Mouse (Mus musculus) cortical plate, adult 2 months (tissue): ENCODE measurements around the gene Rrm1. TPM values are rescaled to one million over a fixed set of nuclear protein-coding genes. Genes with fewer than 3 reads are reported as not detected.
"Not testable (repeated sequence)": the region's sequence is repeated elsewhere in the genome, so short reads cannot be mapped to it uniquely, and the experiment has no call there.

Source experiments
- H3K27ac ChIP-seq: fragments of 200-500 bp; 2 replicates; pipeline ENCODE4 v1.5.1; 2012; ENCODE audit warnings: low read length, control low read depth, inconsistent platforms; ENCODE audit not compliant: insufficient read depth
- H3K4me1 ChIP-seq: fragments of 200-500 bp; 2 replicates; pipeline ENCODE4 v1.6.1; 2011; ENCODE audit warnings: low read length; ENCODE audit not compliant: control insufficient read depth, insufficient read depth
- H3K4me3 ChIP-seq: fragments of 200-500 bp; 2 replicates; pipeline ENCODE4 v1.5.1; 2011; ENCODE audit warnings: mild to moderate bottlenecking, low read length, control low read depth; ENCODE audit not compliant: insufficient read depth
- CTCF ChIP-seq: fragments of 200-500 bp; IDR thresholded peaks from 2 replicates; pipeline ENCODE4 v1.5.1; 2011; ENCODE audit warnings: mild to moderate bottlenecking, control low read depth, low read length; ENCODE audit not compliant: insufficient read depth; ENCODE audit errors: extremely low read depth
- POLR2A ChIP-seq: fragments of 200-500 bp; IDR thresholded peaks from 2 replicates; pipeline ENCODE4 v1.6.1; 2011; ENCODE audit warnings: mild to moderate bottlenecking, low read length, control low read depth; ENCODE audit not compliant: insufficient read depth; ENCODE audit errors: extremely low read depth
- polyA plus RNA-seq: library from polyadenylated mRNA; depleted of rRNA; stranded (reverse); fragments of >200 nt; gene quantifications from 2 replicates; pipeline ENCODE4 v1.2.3, GENCODE M21; 2012

Rrm1 gene
- polyA plus RNA-seq, 1 experiment, result 11.0 TPM

DNA sequence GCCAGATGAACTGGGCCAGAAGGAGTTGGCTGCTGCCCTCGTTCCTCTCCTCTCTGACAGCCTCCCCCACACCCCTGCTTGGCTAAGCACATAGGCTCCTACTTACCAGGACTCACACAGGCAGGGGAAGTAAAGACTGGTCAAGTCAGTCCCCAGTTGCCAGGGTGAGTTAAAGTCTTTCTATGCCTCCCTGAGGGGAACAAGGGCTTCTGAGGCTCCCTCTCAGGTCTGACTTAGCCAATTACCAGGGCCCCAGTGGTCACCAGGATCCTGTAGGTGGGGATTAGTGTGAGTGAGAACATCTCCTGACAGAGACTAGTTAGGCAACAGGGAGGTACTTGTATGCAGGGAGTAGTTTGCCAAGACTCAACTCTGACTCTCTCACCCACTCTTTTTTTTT lies 46.7 kb downstream of the Rrm1 start, which contains the start of gene Olfr544:
Olfr544 (minus strand) TSS at position 153 of the 400 bp plus-strand sequence.
- H3K27ac ChIP-seq, result no peak within 1 kb of the TSS

DNA sequence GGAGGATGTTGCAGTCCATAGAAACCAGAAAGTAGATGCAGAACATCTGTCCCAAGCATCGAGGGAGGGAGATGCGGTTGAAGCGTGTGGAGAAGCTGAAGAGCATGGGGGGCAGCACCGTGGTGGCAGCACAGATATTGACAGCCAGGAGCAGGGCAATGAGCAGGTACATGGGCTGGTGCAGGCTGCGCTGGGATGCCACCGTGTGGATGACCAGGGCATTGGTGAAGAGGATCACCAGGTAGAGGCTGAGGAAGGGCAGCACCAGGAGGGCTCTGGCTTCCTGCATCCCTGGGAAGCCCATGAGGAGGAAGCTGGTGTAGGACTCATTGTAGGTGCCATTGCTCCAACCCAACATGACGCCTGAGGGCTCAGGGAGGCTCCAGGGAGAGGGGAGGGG lies 52.9 kb downstream of the Rrm1 start:
- H3K27ac ChIP-seq, H3K4me1 ChIP-seq, H3K4me3 ChIP-seq: not testable (repeated sequence)

More for the DNA sequence above, 46.7 kb downstream of the Rrm1 start, which contains the start of gene Olfr544:
- TF ChIP-seq CTCF (no peak), POLR2A (no peak)
- Histone ChIP-seq H3K4me3 (no peak within 1 kb of the TSS), H3K4me1 (no peaks in the 10 kb centered on the region)

DNA sequence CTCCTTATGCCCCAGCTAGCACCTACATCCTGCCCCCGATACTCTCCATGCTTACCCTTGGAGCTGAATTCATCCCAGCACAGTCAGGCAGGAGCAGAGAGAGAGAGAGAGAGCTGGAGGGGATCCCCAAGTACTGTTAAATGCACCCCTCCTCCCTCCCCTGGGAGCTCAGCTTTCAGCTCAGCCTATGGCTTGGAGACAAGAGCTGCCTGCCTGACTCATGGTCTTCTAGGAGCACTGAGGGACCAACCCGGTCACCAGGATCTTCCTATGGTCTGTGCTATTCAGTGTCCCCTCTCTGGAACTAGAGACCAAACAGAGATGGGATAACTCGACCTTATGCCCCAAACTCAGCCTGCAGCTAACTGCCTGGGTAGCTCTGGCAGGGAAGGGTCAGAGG lies 58.0 kb downstream of the Rrm1 start, which contains the start of gene Olfr545:
Olfr545 (minus strand) TSS at position 101 of the 400 bp plus-strand sequence.
- TF ChIP-seq CTCF (no peak), POLR2A (no peak)

DNA sequence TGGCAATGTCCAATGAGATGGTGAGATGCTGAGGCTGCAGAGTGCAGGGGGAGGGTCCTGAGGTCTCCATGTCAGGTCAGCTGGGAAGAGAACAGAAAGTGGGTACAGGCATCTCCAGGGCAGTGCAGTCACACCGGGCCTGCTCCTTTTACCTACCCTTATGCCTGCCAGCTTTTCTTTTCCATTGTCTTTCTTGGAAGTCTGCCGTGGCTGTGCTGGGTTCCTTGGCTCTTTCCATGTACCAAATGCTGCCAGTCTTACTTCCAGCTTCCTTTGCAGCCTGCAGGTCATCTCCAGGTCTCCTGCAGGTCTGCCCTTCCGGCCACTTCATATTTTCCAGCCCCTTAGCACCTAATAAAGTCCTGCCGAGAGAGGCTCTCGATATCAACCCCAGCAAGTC lies 60.5 kb downstream of the Rrm1 start:
- H3K4me1 ChIP-seq, result no peaks in the 10 kb centered on the region
- no peak overlapping the region for H3K27ac ChIP-seq
- no peak overlapping the region for H3K4me3 ChIP-seq
- TF ChIP-seq POLR2A, result no peak
- no peak for TF ChIP-seq CTCF

More for the DNA sequence above, 58.0 kb downstream of the Rrm1 start, which contains the start of gene Olfr545:
- H3K27ac ChIP-seq, result no peak within 1 kb of the TSS
- no peak within 1 kb of the TSS for H3K4me3 ChIP-seq
- no peaks in the 10 kb centered on the region for H3K4me1 ChIP-seq

DNA sequence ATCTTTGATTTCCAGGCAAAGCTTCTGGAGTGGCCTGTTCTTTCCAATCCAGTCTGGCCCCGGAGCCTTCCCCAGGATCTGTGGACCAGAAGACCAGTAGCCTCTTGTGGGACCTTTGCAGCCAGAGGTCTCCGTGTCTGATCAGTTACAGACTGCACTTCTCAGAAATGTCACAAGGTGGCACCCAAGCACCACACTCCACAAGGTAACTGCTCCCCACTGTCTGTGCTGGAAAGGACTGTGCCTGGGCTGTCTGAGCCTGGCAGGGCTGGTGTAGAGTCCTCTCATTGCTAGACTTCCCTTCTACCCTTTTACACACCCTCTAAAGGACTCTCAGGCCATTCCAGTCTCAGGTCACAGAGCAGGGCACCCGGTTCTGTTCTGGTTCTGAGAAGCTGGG lies 65.4 kb downstream of the Rrm1 start:
- no peak overlapping the region for H3K4me3 ChIP-seq
- no peak overlapping the region for H3K27ac ChIP-seq
- TF ChIP-seq CTCF (peak; percentile 92), POLR2A (no peak)
- H3K4me1 ChIP-seq, result no peaks in the 10 kb centered on the region

DNA sequence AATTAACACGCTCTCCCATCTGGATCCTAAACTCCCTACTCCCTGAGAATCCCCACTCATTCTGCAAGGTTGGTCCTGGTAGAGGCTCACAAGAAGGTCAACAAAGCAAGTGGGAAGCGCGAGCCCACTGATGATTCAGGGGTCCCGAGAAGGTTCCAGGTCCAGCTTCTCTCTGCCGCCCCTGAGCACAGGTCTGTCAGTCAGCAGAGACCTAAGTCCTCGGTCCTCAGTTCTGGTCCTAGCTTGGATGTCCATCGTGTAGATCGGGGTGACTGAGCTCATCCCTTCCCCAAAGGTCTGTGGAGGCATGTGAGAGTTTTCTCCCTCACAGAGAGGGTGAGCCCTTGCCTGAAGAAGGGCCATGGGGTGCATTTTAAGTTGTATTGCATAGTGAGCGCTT lies 66.6 kb downstream of the Rrm1 start:
- Histone ChIP-seq H3K27ac (no peak overlapping the region), H3K4me1 (no peaks in the 10 kb centered on the region), H3K4me3 (no peak overlapping the region)
- TF ChIP-seq CTCF (no peak), POLR2A (no peak)

DNA sequence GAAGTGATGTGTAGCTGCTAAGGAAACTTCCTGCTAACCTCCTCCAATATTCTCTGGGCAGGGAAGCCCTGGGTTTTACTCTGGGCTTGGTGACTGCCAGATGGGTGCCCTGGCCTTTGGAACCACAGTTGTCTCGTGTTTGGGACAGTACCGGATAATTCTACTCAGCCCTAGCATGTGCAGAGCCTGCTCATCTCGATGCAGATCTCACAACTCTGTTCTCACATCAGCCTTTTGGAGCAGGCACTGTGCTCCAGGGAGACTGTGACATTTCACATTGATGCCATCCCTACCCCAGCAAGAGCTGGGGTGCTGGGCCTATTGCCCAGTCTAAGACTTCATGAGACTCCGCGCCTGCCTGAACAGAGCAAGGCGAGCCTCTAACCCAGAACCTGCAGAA lies 67.2 kb downstream of the Rrm1 start:
- H3K4me1 ChIP-seq, result no peaks in the 10 kb centered on the region
- TF ChIP-seq CTCF (no peak), POLR2A (no peak)
- H3K4me3 ChIP-seq, result no peak overlapping the region
- H3K27ac ChIP-seq, result no peak overlapping the region

DNA sequence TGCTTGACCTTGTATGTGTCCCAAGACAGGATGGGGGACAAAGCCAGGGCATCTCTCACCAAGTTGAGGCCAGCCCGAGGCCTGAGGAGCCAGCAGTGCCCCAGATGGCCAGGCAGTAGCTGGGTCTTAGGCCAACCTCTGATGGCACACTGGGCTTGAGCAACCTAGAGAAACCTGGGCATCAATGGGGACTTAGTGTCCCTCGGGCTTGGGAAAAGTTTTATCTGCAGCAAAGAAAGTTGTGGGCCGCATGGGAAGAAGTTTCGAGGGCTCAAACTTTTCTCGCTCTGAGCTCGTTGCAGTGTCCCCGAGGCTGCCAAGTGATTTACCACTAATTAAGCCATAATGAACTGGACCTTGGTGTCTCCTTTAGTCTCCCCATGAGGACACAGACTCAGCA lies 68.2 kb downstream of the Rrm1 start:
- Histone ChIP-seq H3K27ac (no peak overlapping the region), H3K4me3 (no peak overlapping the region), H3K4me1 (no peaks in the 10 kb centered on the region)
- TF ChIP-seq POLR2A (no peak), CTCF (no peak)

DNA sequence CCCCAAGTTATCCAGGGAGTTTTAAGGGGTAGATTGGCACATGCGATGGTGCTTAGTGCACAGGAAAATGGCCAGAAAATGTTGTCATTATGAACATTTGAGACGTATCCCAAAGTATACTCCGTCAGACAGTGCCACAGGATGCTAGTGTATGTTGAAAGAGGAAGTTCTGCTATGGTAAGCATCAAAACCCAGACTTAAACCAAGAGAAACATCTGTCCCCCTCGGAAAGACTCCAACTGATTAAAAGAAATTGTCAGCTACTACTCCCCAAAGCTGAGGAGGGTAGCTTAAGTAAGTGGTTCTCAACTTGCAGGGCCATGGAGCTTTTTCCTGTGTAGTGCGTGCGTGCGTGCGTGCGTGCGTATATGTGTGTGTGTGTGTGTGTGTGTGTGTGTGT lies 70.4 kb downstream of the Rrm1 start:
- Histone ChIP-seq H3K4me3 (no peak overlapping the region), H3K4me1 (no peaks in the 10 kb centered on the region), H3K27ac (no peak overlapping the region)
- TF ChIP-seq POLR2A (no peak), CTCF (no peak)

DNA sequence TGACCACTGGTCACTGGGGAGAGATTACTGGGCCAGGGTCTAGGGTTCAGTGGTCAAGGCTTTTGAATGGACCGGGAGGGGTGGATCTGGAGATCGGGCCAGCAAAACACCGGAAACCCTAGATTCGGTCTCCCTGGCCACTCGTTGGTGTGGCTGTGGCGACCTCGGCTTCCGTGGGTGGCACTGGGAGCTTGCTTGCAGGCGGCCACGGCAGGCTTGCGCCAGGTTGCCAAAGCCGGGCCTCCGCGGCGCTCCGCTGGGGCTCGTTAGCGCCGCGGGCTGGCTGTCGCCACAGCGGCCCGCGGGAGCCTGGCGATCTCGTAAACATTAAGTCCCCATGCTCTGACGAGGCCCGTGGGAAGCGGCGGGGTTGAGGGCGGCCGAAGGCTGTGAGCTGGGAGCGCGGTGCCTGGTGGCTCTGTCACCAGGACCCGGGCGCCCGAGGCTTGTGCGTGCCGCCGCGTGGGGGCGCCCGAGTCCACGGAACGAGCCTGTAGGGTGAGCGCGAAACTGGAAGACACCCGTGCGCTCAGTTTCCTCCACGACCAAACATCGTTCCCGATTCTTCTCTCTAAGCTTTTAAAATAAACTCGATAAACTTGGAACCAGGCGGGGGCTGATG lies 71.4 kb downstream of the Rrm1 start:
- peak overlapping the region; percentile 24; the same call in 1 of the 2 replicates for H3K4me3 ChIP-seq
- no peak overlapping the region for H3K27ac ChIP-seq
- TF ChIP-seq POLR2A (no peak), CTCF (peak; percentile 52)
- no peaks in the 10 kb centered on the region for H3K4me1 ChIP-seq
